Mouse (Mus musculus) left cerebral cortex, postnatal 36 days (tissue): ENCODE measurements around the gene Negr1. TPM values are rescaled to one million over a fixed set of nuclear protein-coding genes. Genes with fewer than 3 reads are reported as not detected.
A peak's percentile ranks its signal among the peaks of the same experiment; 100 is the strongest.

Experiments used
- DNase-seq, 2 experiments: peaks; one replicate each; pipeline ENCODE4 v3.0.0; 2021 to 2022; ENCODE audit warnings: low spot score in 2 of 2, mixed read lengths in 1 of 2
- intact Hi-C: fragments of 180-260 bp; cut with DNase I; formaldehyde crosslinking; loops from one replicate; pipeline ENCODE4 v1.15.1; 2025
- total RNA-seq, 2 experiments: library from RNA; stranded (reverse); gene quantifications; 2 replicates each; pipeline ENCODE4 v1.2.3; 2021

Gene Negr1
- total RNA-seq, 2 experiments from 2014 or later: 187 to 266 TPM

DNA sequence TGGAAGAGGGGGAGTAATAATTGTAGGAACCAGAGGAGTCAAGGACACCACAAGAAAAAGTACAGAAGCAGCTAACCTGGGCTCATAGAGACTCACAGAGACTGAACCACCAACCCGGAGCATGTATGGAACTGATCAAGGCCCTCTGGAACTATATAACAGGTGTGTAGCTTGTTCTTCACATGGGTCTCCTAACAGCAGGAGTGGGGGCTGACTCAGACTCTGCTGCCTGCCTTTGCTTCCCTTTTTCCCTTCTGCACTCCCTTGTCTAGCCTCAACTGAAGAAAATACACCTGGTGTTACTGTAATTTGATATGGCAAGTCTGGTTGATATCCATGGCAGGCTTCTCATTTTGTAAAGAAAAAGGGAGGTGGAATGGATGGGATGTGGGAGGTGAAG, 324.1 kb downstream of the Negr1 start:
- intact Hi-C loops: no loop called here
- DNase-seq: no peak

DNA sequence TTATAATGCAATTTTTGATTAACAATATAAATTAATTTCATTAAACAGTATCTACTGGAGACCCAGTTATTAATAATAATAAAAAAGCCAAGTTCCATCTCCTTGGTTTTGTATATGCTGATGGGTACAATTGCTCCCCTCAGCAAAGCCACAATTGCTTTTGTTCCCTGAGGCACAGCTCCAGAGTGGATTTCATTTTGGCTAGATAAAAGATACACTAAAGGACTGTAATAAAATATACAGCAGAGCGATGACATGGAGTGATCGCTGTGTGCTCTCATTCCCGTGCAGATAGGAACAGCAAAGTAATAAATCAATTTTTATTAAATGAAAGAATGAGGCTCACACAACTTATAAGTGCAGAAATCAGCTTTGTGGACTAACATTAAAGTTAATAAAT, 325.3 kb downstream of the Negr1 start:
- no peak for DNase-seq
- intact Hi-C loops: no loop called here

DNA sequence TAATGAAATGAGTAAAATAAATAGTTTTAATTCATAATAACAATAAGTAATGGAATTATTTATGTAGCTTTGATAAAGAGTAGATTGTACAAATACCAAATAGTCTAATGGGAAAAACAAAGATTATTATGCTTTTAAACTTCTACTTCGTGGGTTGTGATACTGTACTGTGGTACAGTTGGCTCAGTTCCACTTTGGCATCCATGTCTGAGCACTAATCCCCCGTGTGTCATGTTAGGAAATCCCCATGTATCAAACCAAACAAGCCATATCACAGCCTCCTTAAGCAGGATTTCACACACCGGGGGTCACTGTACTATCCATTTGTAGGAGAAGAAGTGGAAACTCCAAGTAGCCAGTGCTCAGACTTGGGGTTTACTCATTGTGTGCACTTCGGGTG, 329.4 kb downstream of the Negr1 start:
- DNase-seq: no peak
- intact Hi-C loops: no loop called here

DNA sequence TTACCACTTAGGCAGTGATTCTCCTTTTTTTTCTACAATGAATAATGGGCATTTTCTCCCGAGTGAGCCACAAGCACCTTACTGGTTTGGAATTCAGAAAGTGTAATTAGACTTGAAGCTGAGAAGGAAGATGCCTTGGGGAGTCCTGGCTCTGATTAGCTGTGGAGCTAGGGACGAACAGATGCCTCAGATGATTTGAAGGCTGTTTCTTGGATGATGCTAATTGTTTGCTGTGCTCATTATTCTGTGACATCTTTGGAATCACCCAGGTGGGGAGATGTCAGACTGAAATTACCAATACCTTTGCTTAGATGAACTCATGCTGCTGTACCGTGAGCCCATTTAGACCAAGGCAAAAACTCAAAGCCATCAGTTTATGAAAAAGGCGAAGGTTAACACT, 333.7 kb downstream of the Negr1 start:
- intact Hi-C loops: no loop called here
- no peak for DNase-seq

DNA sequence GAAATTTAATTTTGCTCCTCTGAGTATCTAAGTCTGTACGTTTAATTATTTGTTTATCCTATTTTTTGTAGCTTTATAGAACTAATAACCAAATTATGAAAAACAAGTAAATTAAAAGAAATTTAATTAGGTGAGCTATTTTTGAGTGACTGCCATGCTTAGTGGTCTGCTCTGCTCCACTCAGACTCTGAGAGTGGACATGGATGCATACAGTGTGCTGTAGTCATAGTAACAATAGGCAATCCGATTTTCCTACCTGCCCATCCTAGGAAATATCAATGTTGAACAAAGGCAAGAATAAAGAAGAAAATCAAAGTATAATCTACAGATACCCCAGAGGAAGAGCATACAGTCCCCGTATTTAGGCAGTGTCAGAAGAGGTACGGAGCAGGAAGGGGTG, 334.5 kb downstream of the Negr1 start:
- intact Hi-C loops: no loop called here
- DNase-seq: no peak

DNA sequence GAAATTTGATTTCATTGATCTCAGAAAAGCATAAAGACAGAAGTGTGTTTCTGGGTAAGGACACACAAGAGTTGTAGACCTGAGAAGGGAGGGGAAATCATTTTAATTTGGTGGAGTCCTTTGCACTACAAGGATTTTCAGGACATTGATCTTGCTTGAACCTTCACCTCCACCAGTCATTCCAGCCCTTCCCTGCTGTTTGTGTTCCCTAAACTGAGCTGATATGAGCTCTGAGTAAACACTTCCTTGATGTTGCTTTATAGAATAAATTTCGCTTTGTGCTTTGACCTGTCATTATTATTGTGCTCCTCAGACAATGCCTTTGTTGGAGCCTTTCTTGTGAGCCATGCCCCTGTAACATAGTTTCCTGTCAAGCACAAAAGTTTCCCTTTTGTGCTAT, 335.0 kb downstream of the Negr1 start:
- DNase-seq: no peak
- intact Hi-C loops: no loop called here

DNA sequence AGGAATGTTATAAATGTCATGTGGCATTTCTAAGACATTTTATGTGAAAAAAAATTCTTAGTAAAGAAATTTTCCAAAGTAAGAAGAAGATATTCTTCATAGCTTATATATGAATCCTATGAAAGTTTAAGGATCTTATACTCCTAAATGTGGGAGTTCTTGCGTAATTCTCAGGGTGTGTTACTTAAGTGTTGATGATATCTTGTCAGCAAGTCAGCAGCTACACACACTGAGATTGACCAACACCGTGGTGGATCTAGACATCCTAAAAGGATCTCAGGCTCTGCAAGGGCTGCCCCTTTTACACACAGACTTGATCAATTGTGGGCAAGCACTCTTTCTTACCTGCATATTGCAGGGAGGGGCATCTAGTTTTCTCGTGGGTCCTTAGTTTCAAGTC, 339.5 kb downstream of the Negr1 start:
- intact Hi-C loops: loop anchor here (10.0 kb wide), 2 partner anchors 134 to 336 kb away; partner anchors contain the start of gene Negr1
- no peak for DNase-seq

DNA sequence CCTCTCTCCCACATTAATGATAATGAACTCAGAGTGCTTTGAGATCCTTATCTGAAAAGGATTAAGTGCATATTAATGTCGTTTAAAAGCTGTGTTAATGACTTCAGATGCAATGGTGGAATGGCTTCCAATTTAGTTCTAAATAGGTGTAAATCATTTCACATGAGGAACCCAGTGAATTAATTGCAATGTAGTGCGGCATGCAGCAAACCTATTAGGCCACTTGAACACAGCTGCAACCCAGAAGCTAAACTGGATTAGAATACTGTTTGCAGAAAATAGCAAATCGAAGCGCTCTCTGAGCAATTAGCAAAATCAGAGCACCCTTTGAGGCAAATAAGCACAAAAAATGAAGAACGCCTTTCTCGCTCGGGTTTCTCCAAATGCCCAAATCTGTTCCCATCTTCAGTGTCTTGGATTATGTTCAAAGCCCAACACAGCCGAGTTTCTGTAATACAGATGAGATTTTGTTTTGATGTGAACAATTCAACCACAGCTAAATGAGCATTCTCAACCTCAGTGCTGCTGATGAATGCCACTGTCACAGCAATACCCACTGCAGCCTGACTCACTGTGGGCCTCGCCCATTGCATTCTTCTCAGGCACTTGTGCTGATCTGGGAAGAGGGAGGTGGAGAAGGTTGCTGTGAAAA, 342.5 kb downstream of the Negr1 start:
- peak in 1 of 2 experiments; percentile 13 for DNase-seq
- intact Hi-C loops: loop anchor here (10.0 kb wide), 2 partner anchors 131 to 339 kb away; partner anchors contain the start of gene Negr1

DNA sequence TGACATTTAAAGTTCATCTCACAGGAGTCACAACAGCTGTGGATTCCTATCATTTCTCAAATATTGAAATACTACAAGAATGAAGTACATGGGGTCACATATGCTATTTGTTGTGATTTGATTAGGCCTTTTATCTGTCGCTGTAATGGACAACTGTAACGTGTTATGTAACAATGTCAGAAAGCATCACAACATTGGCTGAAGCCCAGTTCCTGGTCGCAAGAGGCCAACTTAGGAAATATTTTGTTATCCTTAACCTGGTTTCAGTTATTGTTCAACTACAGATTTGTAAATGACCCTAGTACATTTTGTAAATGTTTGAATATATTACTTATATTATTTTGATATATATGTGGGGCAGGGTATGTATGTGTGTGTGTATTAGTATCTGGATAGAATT, 351.2 kb downstream of the Negr1 start:
- no peak for DNase-seq
- intact Hi-C loops: no loop called here

DNA sequence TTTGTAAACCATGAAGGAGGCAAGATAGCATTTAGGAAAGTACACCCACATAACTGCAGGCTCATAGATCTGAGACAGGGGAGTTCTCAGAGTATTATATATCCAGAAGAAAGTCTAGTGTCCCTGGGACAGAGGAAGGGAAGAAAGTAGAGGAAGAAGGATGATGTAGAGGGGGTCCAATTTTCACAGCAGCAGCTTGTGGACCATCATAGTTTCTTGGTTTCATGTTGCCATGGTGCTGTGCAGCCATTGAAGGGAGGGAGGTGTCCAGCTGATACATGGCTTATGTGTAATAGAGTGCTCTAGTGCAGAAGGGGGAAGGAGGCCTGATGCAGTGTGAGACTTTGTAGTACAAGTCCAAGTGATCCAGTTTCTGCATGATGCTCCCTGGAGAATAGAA, 359.8 kb downstream of the Negr1 start:
- intact Hi-C loops: no loop called here
- DNase-seq: no peak

DNA sequence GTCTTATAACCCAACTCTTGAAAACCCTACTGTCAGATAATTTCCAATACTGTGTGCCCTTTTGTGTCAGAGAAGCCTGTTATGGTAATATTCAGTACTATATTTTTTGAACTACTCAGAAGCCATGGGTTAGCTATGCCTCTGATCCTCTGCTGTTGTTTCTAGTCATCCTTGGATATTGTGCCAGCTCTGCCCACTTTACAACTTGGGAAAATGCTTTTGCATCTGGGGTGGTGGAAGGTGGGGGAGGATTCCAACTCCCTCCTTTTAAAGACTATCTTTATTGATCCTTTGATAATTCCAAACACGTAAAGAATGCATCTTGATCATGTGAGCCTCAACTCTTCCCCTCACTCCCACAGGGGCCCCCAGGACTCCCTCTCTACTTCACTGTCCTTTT, 361.6 kb downstream of the Negr1 start:
- intact Hi-C loops: no loop called here
- DNase-seq: no peak

DNA sequence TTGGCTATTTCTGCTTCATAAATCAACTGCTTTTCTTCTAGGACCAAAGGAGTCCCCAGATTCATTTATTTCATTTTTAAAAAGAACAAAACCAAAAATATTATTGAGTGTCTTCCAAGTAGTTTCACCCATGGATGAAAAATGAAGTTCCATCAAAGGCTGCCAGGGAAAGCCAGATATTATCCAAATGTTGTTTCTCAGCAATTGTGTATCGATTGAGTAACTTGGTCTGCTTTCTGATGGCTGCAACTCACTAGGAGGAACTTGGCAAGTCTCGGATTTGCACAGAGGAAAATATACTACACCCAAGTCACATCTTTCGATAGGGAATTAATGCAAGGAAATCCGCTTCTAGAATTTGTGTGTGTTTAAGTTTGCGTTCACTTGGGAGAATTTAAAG, 363.5 kb downstream of the Negr1 start:
- intact Hi-C loops: no loop called here
- no peak for DNase-seq

DNA sequence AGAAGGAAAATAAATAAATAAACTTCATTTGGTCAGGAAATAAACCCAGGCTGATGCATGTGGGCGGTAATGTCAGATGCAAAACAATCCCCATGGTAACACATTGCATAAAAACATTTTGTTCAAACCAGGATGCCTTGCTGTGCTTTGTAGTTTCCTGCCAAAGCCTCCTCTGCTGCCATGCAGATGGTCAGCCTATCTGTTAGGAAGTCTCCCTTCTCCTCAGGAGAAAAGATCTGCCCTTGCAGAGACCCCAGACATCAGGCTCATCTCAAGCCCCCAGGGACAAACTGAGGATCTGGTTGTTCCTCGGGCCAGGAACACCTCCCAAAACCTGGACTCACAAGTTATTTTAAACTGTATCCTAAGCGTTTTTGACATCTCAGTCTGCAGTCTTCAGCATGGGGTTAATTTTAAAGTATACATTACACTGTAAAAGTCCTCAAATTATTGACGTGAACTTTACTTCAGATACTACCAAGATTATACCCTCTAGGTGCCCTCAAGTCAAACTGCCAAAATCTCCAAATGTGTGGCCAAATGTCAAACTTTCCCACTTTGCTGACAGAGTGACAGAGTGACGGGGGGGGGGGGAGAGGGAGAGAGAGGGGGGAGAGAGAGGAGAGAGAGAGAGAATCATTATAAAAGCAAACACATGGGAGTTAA, 366.9 kb downstream of the Negr1 start:
- DNase-seq: no peak
- intact Hi-C loops: no loop called here

DNA sequence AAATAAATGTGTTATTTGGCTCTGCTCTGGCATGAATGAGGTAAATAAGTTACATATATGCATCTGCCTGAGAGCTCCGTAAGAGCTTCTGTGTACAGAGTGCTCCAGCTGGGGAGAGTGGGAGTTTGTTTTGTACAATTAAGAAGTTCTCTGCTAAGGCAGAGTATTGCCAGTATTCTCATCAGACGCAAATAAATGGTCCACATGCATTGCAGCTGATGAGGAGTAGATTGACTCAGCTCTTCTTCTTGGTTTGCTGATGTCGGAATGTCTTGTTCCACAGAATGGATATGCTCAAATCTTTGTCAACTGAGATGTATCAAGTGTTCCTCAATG, 367.4 kb downstream of the Negr1 start:
- intact Hi-C loops: no loop called here
- no peak for DNase-seq

DNA sequence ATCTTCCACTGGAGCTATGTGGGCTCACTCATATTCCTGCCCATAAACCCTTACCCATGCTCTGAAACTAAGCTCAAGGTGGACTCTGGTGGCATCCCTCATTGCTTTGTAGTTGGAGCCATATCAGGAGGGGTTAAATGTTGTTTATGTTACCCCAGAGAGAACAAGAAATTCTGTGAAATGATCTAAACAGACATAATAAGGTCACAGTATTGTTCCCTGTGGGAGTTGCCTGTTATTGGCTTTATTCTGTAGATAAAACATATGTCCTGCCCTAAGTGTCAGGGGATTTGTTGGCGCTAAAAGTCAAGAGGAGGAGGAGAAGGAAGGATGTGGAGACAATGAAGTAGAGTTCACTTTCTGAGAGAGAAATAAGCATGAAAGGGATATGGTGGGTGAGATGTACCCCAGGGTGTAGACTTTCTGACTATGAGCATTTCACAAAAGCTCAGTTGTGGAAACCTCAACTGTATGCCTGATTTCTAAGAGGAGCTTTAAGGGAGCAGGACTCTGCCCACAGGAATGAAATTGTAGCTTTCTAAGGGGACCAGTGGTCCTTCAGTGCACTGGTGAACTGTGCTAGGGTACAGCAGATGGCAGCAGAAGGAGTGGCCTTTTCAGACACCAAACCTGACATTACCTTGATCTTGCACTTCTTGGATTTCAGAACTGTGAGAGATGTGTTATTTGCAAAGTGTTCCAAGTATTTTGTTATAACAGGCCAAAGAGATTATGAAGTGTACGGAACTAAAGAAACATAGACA, 368.3 kb downstream of the Negr1 start:
- no peak for DNase-seq
- intact Hi-C loops: no loop called here

DNA sequence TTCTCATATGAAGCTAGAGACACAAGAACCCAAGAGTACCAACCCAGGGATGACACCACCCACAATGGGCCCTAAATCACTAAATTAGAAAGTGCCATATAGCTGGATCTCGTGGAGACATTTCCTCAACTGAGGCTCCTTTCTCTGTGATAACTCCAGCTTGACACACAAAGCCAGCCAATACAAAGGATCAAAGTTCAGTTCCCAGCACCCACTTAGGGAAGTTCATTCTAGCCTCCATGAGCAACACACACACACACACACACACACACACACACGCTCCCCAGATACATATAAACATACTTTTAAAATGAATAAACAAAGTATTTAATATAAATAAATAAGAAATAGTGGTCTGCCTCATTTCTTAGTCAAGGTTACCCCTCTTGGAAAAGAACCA, 369.4 kb downstream of the Negr1 start:
- intact Hi-C loops: no loop called here
- DNase-seq: no peak

DNA sequence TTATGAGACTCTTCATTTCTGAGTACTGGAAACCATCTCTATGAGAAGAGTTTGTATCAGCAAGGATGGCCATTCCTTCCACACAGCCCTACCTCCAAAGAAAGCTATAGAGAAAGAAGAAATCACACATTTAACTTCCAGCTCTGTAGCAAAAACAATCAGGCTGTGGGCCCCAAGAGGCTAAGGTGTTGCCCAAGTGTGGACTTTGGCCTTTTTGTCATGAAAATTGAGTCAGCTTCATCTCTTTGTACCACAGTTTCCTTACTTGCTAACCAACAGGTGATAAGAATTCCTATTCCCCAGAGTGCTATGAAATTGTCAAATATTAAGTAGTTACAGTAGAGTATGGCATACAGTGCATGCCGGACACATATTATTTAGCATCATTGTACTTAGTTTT, 369.9 kb downstream of the Negr1 start:
- no peak for DNase-seq
- intact Hi-C loops: no loop called here

DNA sequence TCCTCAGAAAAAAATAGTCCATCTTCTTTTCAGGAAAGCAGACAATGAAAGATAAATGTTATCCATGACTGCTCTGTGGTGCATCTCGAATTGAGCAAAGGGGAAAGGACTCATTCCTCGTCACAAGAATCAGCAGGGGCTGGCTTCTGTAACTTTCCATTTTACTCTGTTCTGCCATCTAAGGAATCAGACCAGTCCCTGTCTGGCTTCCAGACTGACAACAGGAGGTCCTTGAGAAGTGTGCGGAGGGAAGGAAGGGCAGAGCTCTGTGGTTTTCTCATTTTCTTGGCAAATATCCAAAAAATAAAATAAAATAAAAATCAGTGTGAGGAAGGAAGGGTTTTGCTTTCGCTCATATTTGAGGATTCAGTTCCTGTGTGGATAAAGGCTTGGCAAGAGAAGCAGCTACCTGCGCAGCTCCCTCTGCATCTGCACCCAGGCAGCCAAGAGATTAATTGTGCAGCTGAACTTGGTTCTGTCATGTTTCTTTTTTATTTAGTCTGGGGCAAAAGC, 373.2 kb downstream of the Negr1 start:
- DNase-seq: no peak
- intact Hi-C loops: no loop called here

DNA sequence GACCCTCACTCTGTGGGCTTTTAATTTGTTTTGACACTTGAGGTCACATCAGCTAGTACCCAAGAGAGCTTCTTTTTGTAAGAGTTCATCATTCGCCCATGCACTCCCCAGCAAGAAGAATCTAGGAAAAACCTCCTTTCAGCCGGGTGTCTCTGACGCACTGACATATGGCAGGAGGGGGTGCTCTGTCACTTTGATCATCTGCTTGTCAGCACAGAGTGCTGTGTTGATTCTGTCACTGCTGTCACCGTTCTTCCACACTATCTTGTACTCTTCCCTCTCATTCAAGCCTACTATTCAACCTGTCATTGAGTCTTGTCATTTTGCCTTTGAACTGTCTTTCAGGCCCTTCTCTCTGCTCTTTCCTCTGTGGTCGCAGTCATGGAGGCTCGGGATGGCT, 385.8 kb downstream of the Negr1 start:
- intact Hi-C loops: no loop called here
- no peak for DNase-seq

DNA sequence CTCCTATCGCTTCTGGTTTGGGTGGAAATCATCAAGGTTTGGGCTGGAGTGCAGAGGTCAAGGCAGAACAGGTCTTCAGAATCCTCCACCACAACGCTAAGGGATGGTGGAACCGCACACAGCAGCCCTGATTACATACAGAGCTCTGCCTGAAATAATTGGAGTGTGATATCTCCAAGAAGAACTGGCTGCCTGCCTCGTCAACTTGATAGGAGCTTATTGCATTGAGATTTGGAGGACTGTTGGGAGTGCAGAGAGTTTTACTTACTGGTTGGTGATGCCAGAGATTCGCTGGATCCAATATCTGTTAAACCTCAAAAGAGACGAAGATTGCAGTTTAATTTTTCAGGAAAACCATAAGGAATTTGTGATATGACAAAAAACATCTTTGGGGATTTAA, 391.4 kb downstream of the Negr1 start:
- no peak for DNase-seq
- intact Hi-C loops: no loop called here

DNA sequence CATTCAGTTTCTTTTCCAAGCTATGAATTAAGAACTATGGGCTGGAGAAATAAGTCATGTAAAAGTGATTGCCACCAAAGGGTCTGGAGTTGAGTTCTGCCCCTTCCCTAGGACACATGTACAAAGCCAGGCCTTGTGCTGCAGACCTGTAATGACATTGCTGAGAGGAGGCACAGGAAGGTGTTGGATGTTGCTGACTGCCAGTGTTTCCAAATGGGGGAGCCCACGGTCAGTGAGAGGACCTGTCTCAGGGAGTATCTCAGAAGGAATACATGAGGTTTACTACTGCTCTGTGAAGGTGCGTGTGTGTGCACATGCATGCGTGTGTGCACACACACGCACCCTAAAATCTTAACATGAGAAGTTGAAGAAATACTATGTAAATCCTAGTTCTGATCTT, 393.5 kb downstream of the Negr1 start:
- intact Hi-C loops: no loop called here
- DNase-seq: no peak
